Comparison of ENCODE assay signal across 17 mouse cellular contexts in genomic region chr14:40870598-40870997, GRCm38 (mm10). TPM values are rescaled to one million over a fixed set of nuclear protein-coding genes. Genes with fewer than 3 reads are reported as not detected.
DNase-seq lines count a peak whose midpoint lies in the region; ATAC-seq and TF ChIP-seq lines count a peak whose summit lies in the region.
"Had no signal": no experiment of that assay in that cellular context is flagged by ENCODE, and none has a peak within 500 bp of the region (broad histone marks: within the 10 kb centered on the region; RNA-seq: fewer than 3 reads in every experiment).

No protein-coding gene starts in this region.

- H3K27me3 ChIP-seq in heart, embryonic 12.5 days (replicated peaks): no peaks in the 10 kb centered on the region
- no peaks in the 10 kb centered on the region for H3K27me3 ChIP-seq in kidney, postnatal 0 days (ENCODE audit: insufficient read depth, low read length)
- no peaks in the 10 kb centered on the region for H3K27me3 ChIP-seq in kidney, embryonic 14.5 days (ENCODE audit: control insufficient read depth, insufficient read depth, low read length)
- H3K27me3 ChIP-seq in forebrain, embryonic 12.5 days: no peaks in the 10 kb centered on the region
- H3K27me3 ChIP-seq: embryonic facial prominence, embryonic 12.5 days; heart, embryonic 13.5 days; hindbrain, embryonic 15.5 days had no signal

- no peaks in the 10 kb centered on the region for H3K36me3 ChIP-seq in heart, embryonic 12.5 days
- H3K36me3 ChIP-seq in kidney, postnatal 0 days (ENCODE audit: insufficient read depth, low read length): no peaks in the 10 kb centered on the region
- H3K36me3 ChIP-seq in kidney, embryonic 14.5 days (ENCODE audit: control insufficient read depth, insufficient read depth, low read length): no peaks in the 10 kb centered on the region
- no peaks in the 10 kb centered on the region for H3K36me3 ChIP-seq in forebrain, embryonic 12.5 days (replicated peaks)
- H3K36me3 ChIP-seq: embryonic facial prominence, embryonic 12.5 days; heart, embryonic 13.5 days; hindbrain, embryonic 15.5 days had no signal

- H3K9ac ChIP-seq in heart, embryonic 12.5 days: no peak overlapping the region
- no peak overlapping the region for H3K9ac ChIP-seq in kidney, postnatal 0 days (ENCODE audit: low read depth, low read length)
- no peak overlapping the region for H3K9ac ChIP-seq in kidney, embryonic 14.5 days (ENCODE audit: low read depth, low read length)
- H3K9ac ChIP-seq in forebrain, embryonic 12.5 days: no peak overlapping the region
- H3K9ac ChIP-seq: embryonic facial prominence, embryonic 12.5 days; heart, embryonic 13.5 days; hindbrain, embryonic 15.5 days had no signal

- WGBS in heart, embryonic 12.5 days: 73% methylated on average over 3 of the region's 3 CpGs
- 40% methylated on average over 3 of the region's 3 CpGs for WGBS in kidney, postnatal 0 days
- 58% methylated on average over 3 of the region's 3 CpGs for WGBS in kidney, embryonic 14.5 days
- WGBS in forebrain, embryonic 12.5 days: 77% methylated on average over 3 of the region's 3 CpGs

- H3K4me1 ChIP-seq in heart, embryonic 12.5 days (replicated peaks): no peaks in the 10 kb centered on the region
- H3K4me1 ChIP-seq in kidney, postnatal 0 days (replicated peaks; ENCODE audit: insufficient read depth, low read length): no peaks in the 10 kb centered on the region
- no peaks in the 10 kb centered on the region for H3K4me1 ChIP-seq in kidney, embryonic 14.5 days (ENCODE audit: control insufficient read depth, insufficient read depth, low read length)
- H3K4me1 ChIP-seq in forebrain, embryonic 12.5 days: no peaks in the 10 kb centered on the region
- H3K4me1 ChIP-seq: embryonic facial prominence, embryonic 12.5 days; heart, embryonic 13.5 days; hindbrain, embryonic 15.5 days had no signal

- no peak overlapping the region for H3K4me3 ChIP-seq in heart, embryonic 12.5 days
- no peak overlapping the region for H3K4me3 ChIP-seq in kidney, postnatal 0 days (replicated peaks; ENCODE audit: low read depth, low read length)
- H3K4me3 ChIP-seq in kidney, embryonic 14.5 days (ENCODE audit: low read length): no peak overlapping the region
- H3K4me3 ChIP-seq in forebrain, embryonic 12.5 days (replicated peaks): no peak overlapping the region
- H3K4me3 ChIP-seq: embryonic facial prominence, embryonic 12.5 days; heart, embryonic 13.5 days; hindbrain, embryonic 15.5 days had no signal

- no peak overlapping the region for H3K27ac ChIP-seq in heart, embryonic 12.5 days (ENCODE audit: poor library complexity, severe bottlenecking)
- H3K27ac ChIP-seq in kidney, postnatal 0 days: no peak overlapping the region
- H3K27ac ChIP-seq in kidney, embryonic 14.5 days (ENCODE audit: low read depth, low read length): no peak overlapping the region
- H3K27ac ChIP-seq in forebrain, embryonic 12.5 days: no peak overlapping the region
- H3K27ac ChIP-seq: embryonic facial prominence, embryonic 12.5 days; heart, embryonic 13.5 days; hindbrain, embryonic 15.5 days had no signal

- H3K4me2 ChIP-seq in heart, embryonic 12.5 days: no peak overlapping the region
- no peak overlapping the region for H3K4me2 ChIP-seq in kidney, postnatal 0 days (ENCODE audit: low read length)
- H3K4me2 ChIP-seq in kidney, embryonic 14.5 days (replicated peaks; ENCODE audit: low read depth, low read length): no peak overlapping the region
- no peak overlapping the region for H3K4me2 ChIP-seq in forebrain, embryonic 12.5 days
- H3K4me2 ChIP-seq: embryonic facial prominence, embryonic 12.5 days; heart, embryonic 13.5 days; hindbrain, embryonic 15.5 days had no signal

- no peak for ATAC-seq in heart, embryonic 12.5 days (ENCODE audit: insufficient number of reproducible peaks, low FRiP score)
- no peak for ATAC-seq in kidney, postnatal 0 days (replicated peaks; ENCODE audit: low FRiP score, low read depth)
- no peak; the same call in 1 of the 2 replicates for ATAC-seq in kidney, embryonic 14.5 days (ENCODE audit: low FRiP score, low TSS enrichment)
- no peak for ATAC-seq in forebrain, embryonic 12.5 days (ENCODE audit: low FRiP score)
- ATAC-seq: forebrain, embryonic 16.5 days had no signal

- TF ChIP-seq CTCF in kidney, postnatal 0 days (IDR thresholded peaks at IDR 0.05; ENCODE audit: low read depth): no peak

- peak; percentile 86 for DNase-seq in heart, adult 11 months
- DNase-seq in kidney, postnatal 0 days (ENCODE audit: low spot score): peak; percentile 56
- peak; percentile 42 for DNase-seq in ovary, postnatal 36 days (ENCODE audit: low spot score)
- DNase-seq in ovary, postnatal 14 days (ENCODE audit: low spot score): no peak
- peak; percentile 19 for DNase-seq in testis, postnatal 14 days (ENCODE audit: low spot score)
- DNase-seq: cerebellum, adult 11-12 months; cerebellum, adult 9-10 months; cerebellum, postnatal 25 days; gastrocnemius, postnatal 14 days; heart, postnatal 36 days had no signal

- H3K9me3 ChIP-seq in heart, embryonic 12.5 days (replicated peaks): no peaks in the 10 kb centered on the region
- H3K9me3 ChIP-seq in kidney, postnatal 0 days (replicated peaks; ENCODE audit: low read length): no peaks in the 10 kb centered on the region
- no peaks in the 10 kb centered on the region for H3K9me3 ChIP-seq in kidney, embryonic 14.5 days (ENCODE audit: control insufficient read depth, low read length)
- no peaks in the 10 kb centered on the region for H3K9me3 ChIP-seq in forebrain, embryonic 12.5 days
- H3K9me3 ChIP-seq: embryonic facial prominence, embryonic 12.5 days; heart, embryonic 13.5 days; hindbrain, embryonic 15.5 days had no signal

RNA-seq across cellular contexts. Expression of gene Sh2d4b, which starts 22.5 kb away (rescaled TPM):
- 0.50 and 0.82 TPM in 2 replicates for polyA plus RNA-seq in heart, embryonic 12.5 days (2016; fragmentation: Nextera tagmentation; extraction: Ambion mirVana)
- polyA plus RNA-seq in kidney, postnatal 0 days (2015; fragmentation: Nextera tagmentation; extraction: Ambion mirVana): 0.72 and 1.0 TPM in 2 replicates
- 0.57 and 0.65 TPM in 2 replicates for polyA plus RNA-seq in kidney, embryonic 14.5 days (2014; fragmentation: Nextera tagmentation; extraction: Ambion mirVana)
- polyA plus RNA-seq in forebrain, embryonic 12.5 days (2016; fragmentation: Nextera tagmentation; extraction: Ambion mirVana): 1.3 and 1.4 TPM in 2 replicates
